Mouse (Mus musculus): Measurements from ENCODE around the gene Insig1.
A peak's percentile ranks its signal among the peaks of the same experiment; 100 is the strongest.

DNA sequence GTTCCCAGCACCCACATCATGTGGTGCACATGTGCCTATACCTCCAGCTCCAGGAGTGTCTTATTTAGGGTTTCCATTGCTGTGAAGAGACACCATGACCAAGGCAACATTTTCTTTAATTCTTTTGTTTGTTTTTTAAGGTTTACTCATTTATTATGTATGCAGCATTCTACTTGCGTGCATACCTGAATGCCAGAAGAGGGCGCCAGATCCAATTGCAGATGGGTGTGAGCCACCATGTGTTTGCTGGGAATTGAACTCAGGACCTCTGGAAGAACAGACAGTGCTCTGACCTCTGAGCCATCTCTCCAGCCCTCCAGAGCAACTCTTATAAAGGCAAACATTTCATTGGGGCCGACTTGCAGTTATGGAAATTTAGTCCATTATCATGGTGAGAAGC lies 21.2 kb downstream of the Insig1 start:
- TF ChIP-seq CTCF (conservative IDR thresholded peaks at IDR 0.05; ENCODE audit: low read length) (peak; percentile 59), NANOG (IDR thresholded peaks at IDR 0.05; ENCODE audit: borderline replicate concordance, low read length) (no peak)
